Mouse (Mus musculus): ENCODE results near the gene Zfp30. TPM values are rescaled to one million over a fixed set of nuclear protein-coding genes. Genes with fewer than 3 reads are reported as not detected.
A peak's percentile ranks its signal among the peaks of the same experiment; 100 is the strongest.

The Zfp30 gene
- polyA plus RNA-seq, 1 experiment from 2014 or later: 1.7 TPM

DNA sequence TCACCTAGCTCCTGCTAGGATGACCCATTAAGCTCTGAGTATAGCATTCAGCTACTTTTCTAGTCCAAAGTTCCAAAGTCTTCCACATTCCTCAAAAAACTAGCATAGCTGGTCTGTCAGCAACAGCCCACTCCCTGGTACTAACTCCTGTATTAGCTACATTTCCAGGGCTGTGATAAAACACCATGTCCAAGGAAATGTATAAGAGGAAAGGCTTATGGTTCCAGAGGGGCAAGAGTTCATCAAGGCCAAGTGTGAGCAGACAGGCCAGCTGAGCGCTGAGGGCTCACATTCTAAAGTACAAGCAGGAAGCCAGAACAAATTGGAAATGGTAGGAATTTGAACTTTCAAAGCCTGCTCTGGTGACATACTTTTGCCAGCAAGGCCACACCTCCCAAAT, 58.3 kb downstream of the Zfp30 start:
- no peak overlapping the region for H3K27ac ChIP-seq (ENCODE audit: low read depth, low read length)
- no peak for TF ChIP-seq CTCF (IDR thresholded peaks at IDR 0.05; ENCODE audit: low read depth)
- 53% methylated on average over 1 of the region's 1 CpGs for WGBS
- no peak overlapping the region for H3K4me2 ChIP-seq (replicated peaks; ENCODE audit: low read depth)
- no peak overlapping the region for H3K9ac ChIP-seq (ENCODE audit: low read depth, low read length)
- no peaks in the 10 kb centered on the region for H3K4me1 ChIP-seq (replicated peaks; ENCODE audit: control insufficient read depth, insufficient read depth, low read length)
- H3K9me3 ChIP-seq (ENCODE audit: control insufficient read depth): no peaks in the 10 kb centered on the region
- H3K4me3 ChIP-seq (ENCODE audit: low read depth, low read length): no peak overlapping the region
- H3K36me3 ChIP-seq (ENCODE audit: control insufficient read depth, insufficient read depth): no peaks in the 10 kb centered on the region
- no peaks in the 10 kb centered on the region for H3K27me3 ChIP-seq (replicated peaks; ENCODE audit: control insufficient read depth, insufficient read depth, low read length)
- peak; percentile 25; the same call in 1 of the 2 replicates for ATAC-seq

MicroRNAs within 50 kb of the gene (microRNA counts, 519-probe panel; counts per million panel counts)
- not detected for microRNA mmu-miR-1964

Small RNA genes within 50 kb of the gene (microRNA-seq; reads per million reads assigned to microRNA genes)
- 3.3 reads per million, percentile 5 among the genes with 10 or more reads in this experiment for gene Mir1964

Other genes with a start within 250 kb of the Zfp30 start
- gene Catsperg2, start 57.0 kb upstream of the Zfp30 start, polyA plus RNA-seq (2015; fragmentation: Nextera tagmentation; extraction: Ambion mirVana): not detected in 2 replicates
- gene Zfp84, start 15.4 kb upstream of the Zfp30 start, polyA plus RNA-seq (2015; fragmentation: Nextera tagmentation; extraction: Ambion mirVana): 4.4 and 4.7 TPM in 2 replicates
- gene Zfp790, start 32.1 kb downstream of the Zfp30 start, polyA plus RNA-seq (2015; fragmentation: Nextera tagmentation; extraction: Ambion mirVana): 4.1 and 4.3 TPM in 2 replicates
- 0.98 and 0.99 TPM in 2 replicates for gene Zfp940, start 69.7 kb downstream of the Zfp30 start, polyA plus RNA-seq (2015; fragmentation: Nextera tagmentation; extraction: Ambion mirVana)
- gene Zfp420, start 76.0 kb downstream of the Zfp30 start, polyA plus RNA-seq (2015; fragmentation: Nextera tagmentation; extraction: Ambion mirVana): 1.4 and 1.5 TPM in 2 replicates
- gene Zfp27, start 122.6 kb downstream of the Zfp30 start, polyA plus RNA-seq (2015; fragmentation: Nextera tagmentation; extraction: Ambion mirVana): 3.2 TPM in 2 replicates
- gene Zfp383, start 124.2 kb downstream of the Zfp30 start, polyA plus RNA-seq (2015; fragmentation: Nextera tagmentation; extraction: Ambion mirVana): 1.4 and 1.8 TPM in 2 replicates
- gene Zfp74, start 170.1 kb downstream of the Zfp30 start, polyA plus RNA-seq (2015; fragmentation: Nextera tagmentation; extraction: Ambion mirVana): 2.6 and 2.8 TPM in 2 replicates
- gene Zfp568, start 200.0 kb downstream of the Zfp30 start, polyA plus RNA-seq (2015; fragmentation: Nextera tagmentation; extraction: Ambion mirVana): 5.5 and 5.8 TPM in 2 replicates

All from intestine, postnatal 0 days (tissue).